Mouse (Mus musculus) liver, embryonic 14.5 days (tissue): ENCODE measurements at regions not wholly inside any gene's neighbourhood (a gene's known extent, or its start where the extent isn't known, plus 50 kb on each side); places are given as distances from the start of the nearest gene placed in this dataset.

Experiments
- CTCF ChIP-seq: IDR thresholded peaks from 2 replicates; pipeline ENCODE4 v1.5.1; 2016; ENCODE audit warnings: antibody characterized with exemption, low read depth, control low read depth
- EP300 ChIP-seq: IDR thresholded peaks from 2 replicates; pipeline ENCODE4 v1.6.1; 2016; ENCODE audit warnings: antibody characterized with exemption, low read depth

DNA sequence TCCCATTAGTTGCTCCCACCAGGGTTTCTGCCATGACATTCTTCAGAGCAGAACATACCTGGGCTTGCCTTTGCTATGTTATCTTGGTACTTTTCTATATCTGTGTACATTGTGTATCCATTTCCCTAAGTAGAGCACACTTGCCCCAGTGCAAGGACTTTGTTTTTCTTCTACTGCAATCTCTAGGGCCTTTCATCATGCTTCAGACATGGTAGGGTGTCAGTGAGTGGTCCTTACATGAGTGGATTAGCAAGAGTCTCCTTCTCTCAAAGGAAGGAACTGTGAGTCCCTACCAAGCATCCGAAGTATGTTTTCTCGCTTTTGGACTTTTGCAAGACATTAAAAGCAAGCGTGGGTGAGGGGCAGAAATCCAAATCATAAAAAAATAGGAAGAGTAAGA is 351.4 kb upstream of the Dach1 start:
- TF ChIP-seq CTCF (no peak), EP300 (no peak)
